20 mouse cellular contexts compared by ENCODE assay signal in genomic region chr5:20932585-20932984, GRCm38 (mm10). TPM values are rescaled to one million over a fixed set of nuclear protein-coding genes. Genes with fewer than 3 reads are reported as not detected.
DNase-seq lines count a peak whose midpoint lies in the region; ATAC-seq and TF ChIP-seq lines count a peak whose summit lies in the region.
"Had no signal": no experiment of that assay in that cellular context is flagged by ENCODE, and none has a peak within 500 bp of the region (broad histone marks: within the 10 kb centered on the region; RNA-seq: fewer than 3 reads in every experiment).

No protein-coding gene starts in this region.

- no peaks in the 10 kb centered on the region for H3K27me3 ChIP-seq in liver, embryonic 13.5 days
- H3K27me3 ChIP-seq in megakaryocyte, embryonic 14.5 days (replicated peaks) = no peaks in the 10 kb centered on the region
- no peaks in the 10 kb centered on the region for H3K27me3 ChIP-seq in intestine, postnatal 0 days (replicated peaks; ENCODE audit: control insufficient read depth, insufficient read depth, low read length)
- H3K27me3 ChIP-seq in hindbrain, embryonic 14.5 days (ENCODE audit: control insufficient read depth, insufficient read depth, low read length) = no peaks in the 10 kb centered on the region
- H3K27me3 ChIP-seq: heart, embryonic 13.5 days had no signal

- peaks cover 69% of the 10 kb centered on the region for H3K4me1 ChIP-seq in liver, embryonic 13.5 days (replicated peaks)
- H3K4me1 ChIP-seq in bone marrow macrophage, adult 2 months (ENCODE audit: control insufficient read depth, insufficient read depth, low read length) = peaks cover 51% of the 10 kb centered on the region
- peaks cover 86% of the 10 kb centered on the region for H3K4me1 ChIP-seq in megakaryocyte, embryonic 14.5 days
- H3K4me1 ChIP-seq in intestine, postnatal 0 days (replicated peaks; ENCODE audit: control insufficient read depth, insufficient read depth, low read length) = peaks cover 15% of the 10 kb centered on the region; the same call in 1 of the 2 replicates
- no peaks in the 10 kb centered on the region for H3K4me1 ChIP-seq in hindbrain, embryonic 14.5 days (replicated peaks; ENCODE audit: control insufficient read depth, insufficient read depth, low read length)
- H3K4me1 ChIP-seq: midbrain, embryonic 10.5 days had no signal

- TF ChIP-seq CTCF in bone marrow macrophage, adult 2 months (IDR thresholded peaks at IDR 0.05; ENCODE audit: low read depth, low read length) = no peak
- TF ChIP-seq CTCF in intestine, postnatal 0 days (IDR thresholded peaks at IDR 0.05; ENCODE audit: low read depth) = no peak

- no peak for ATAC-seq in liver, embryonic 13.5 days (ENCODE audit: low read depth)
- no peak for ATAC-seq in intestine, postnatal 0 days
- no peak for ATAC-seq in hindbrain, embryonic 14.5 days (ENCODE audit: low FRiP score)

- 0 out of 2 replicates have a peak overlapping the region, but pooled peaks have one; percentile 3 for H3K9ac ChIP-seq in liver, embryonic 13.5 days
- H3K9ac ChIP-seq in intestine, postnatal 0 days (ENCODE audit: low read depth, low read length) = no peak overlapping the region
- no peak overlapping the region for H3K9ac ChIP-seq in hindbrain, embryonic 14.5 days
- H3K9ac ChIP-seq: heart, embryonic 13.5 days had no signal

- H3K27ac ChIP-seq in liver, embryonic 13.5 days = 0 out of 2 replicates have a peak overlapping the region, but pooled peaks have one; percentile 21
- H3K27ac ChIP-seq in bone marrow macrophage, adult 2 months (ENCODE audit: insufficient read depth, low read depth, low read length) = peak overlapping the region; percentile 93
- no peak overlapping the region for H3K27ac ChIP-seq in intestine, postnatal 0 days (ENCODE audit: low read depth, low read length)
- H3K27ac ChIP-seq in hindbrain, embryonic 14.5 days = no peak overlapping the region
- H3K27ac ChIP-seq: embryonic facial prominence, embryonic 10.5 days; heart, embryonic 13.5 days; midbrain, embryonic 10.5 days had no signal

- H3K4me3 ChIP-seq in liver, embryonic 13.5 days (replicated peaks) = no peak overlapping the region
- H3K4me3 ChIP-seq in bone marrow macrophage, adult 2 months (ENCODE audit: insufficient read depth, low read length) = no peak overlapping the region
- peak overlapping the region; percentile 72 for H3K4me3 ChIP-seq in megakaryocyte, embryonic 14.5 days (replicated peaks)
- no peak overlapping the region for H3K4me3 ChIP-seq in intestine, postnatal 0 days (ENCODE audit: low read depth, low read length)
- H3K4me3 ChIP-seq in hindbrain, embryonic 14.5 days (replicated peaks; ENCODE audit: low read length) = no peak overlapping the region
- H3K4me3 ChIP-seq: embryonic facial prominence, embryonic 10.5 days; heart, embryonic 13.5 days; midbrain, embryonic 10.5 days had no signal

- 32% methylated on average over 3 of the region's 3 CpGs for WGBS in liver, embryonic 13.5 days (ENCODE audit: insufficient replicate concordance)
- 76% methylated on average over 3 of the region's 3 CpGs for WGBS in intestine, postnatal 0 days
- WGBS in hindbrain, embryonic 14.5 days = 98% methylated on average over 3 of the region's 3 CpGs

- H3K36me3 ChIP-seq in liver, embryonic 13.5 days = no peaks in the 10 kb centered on the region
- H3K36me3 ChIP-seq in megakaryocyte, embryonic 14.5 days (replicated peaks; ENCODE audit: low read length) = peaks cover 38% of the 10 kb centered on the region
- no peaks in the 10 kb centered on the region for H3K36me3 ChIP-seq in intestine, postnatal 0 days (ENCODE audit: control insufficient read depth, insufficient read depth)
- no peaks in the 10 kb centered on the region for H3K36me3 ChIP-seq in hindbrain, embryonic 14.5 days (replicated peaks; ENCODE audit: control insufficient read depth, insufficient read depth)
- H3K36me3 ChIP-seq: embryonic facial prominence, embryonic 10.5 days; heart, embryonic 13.5 days; midbrain, embryonic 10.5 days had no signal

- TF ChIP-seq POLR2A in bone marrow macrophage, adult 2 months (IDR thresholded peaks at IDR 0.05; ENCODE audit: borderline replicate concordance, low read depth, low read length) = no peak

- H3K9me3 ChIP-seq in liver, embryonic 13.5 days (replicated peaks) = no peaks in the 10 kb centered on the region
- no peaks in the 10 kb centered on the region for H3K9me3 ChIP-seq in megakaryocyte, embryonic 14.5 days
- H3K9me3 ChIP-seq in intestine, postnatal 0 days (ENCODE audit: control insufficient read depth) = no peaks in the 10 kb centered on the region
- H3K9me3 ChIP-seq in hindbrain, embryonic 14.5 days (ENCODE audit: control insufficient read depth, low read length) = no peaks in the 10 kb centered on the region
- H3K9me3 ChIP-seq: embryonic facial prominence, embryonic 10.5 days; heart, embryonic 13.5 days; midbrain, embryonic 10.5 days had no signal

- no peak for DNase-seq in liver, embryonic 13.5 days
- DNase-seq in liver = no peak
- DNase-seq in B cell, adult 2 months = peak; percentile 58 to 66
- no peak for DNase-seq in hindbrain, embryonic 14.5 days (ENCODE audit: low spot score)
- DNase-seq in kidney, postnatal 14 days = no peak
- DNase-seq: adrenal gland, postnatal 25 days; cerebellum, adult 2 months; cerebellum, postnatal 36 days; heart, adult 11 months; heart, postnatal 4 days; kidney, adult 9 months; kidney, postnatal 36 days; layer of hippocampus, adult 9-11 months; lung, postnatal 10 days had no signal

- no peak overlapping the region for H3K4me2 ChIP-seq in liver, embryonic 13.5 days
- no peak overlapping the region for H3K4me2 ChIP-seq in intestine, postnatal 0 days (replicated peaks; ENCODE audit: low read depth)
- H3K4me2 ChIP-seq in hindbrain, embryonic 14.5 days (replicated peaks) = no peak overlapping the region
- H3K4me2 ChIP-seq: heart, embryonic 13.5 days had no signal

RNA-seq across cellular contexts. Expression of gene Rsbn1l, which starts 23.6 kb away (rescaled TPM):
- 4.0 and 5.1 TPM in 2 replicates for polyA plus RNA-seq in liver, embryonic 13.5 days (2015; fragmentation: Nextera tagmentation; extraction: Ambion mirVana)
- polyA plus RNA-seq in bone marrow macrophage, adult 2 months (2012; ENCODE audit: insufficient read depth, insufficient read length, missing spikeins) = 34.7 and 35.8 TPM in 2 replicates
- polyA plus RNA-seq in megakaryocyte, embryonic 14.5 days (2012; ENCODE audit: insufficient read depth, low replicate concordance) = 15.8 and 22.7 TPM in 2 replicates
- polyA plus RNA-seq in intestine, postnatal 0 days (2015; fragmentation: Nextera tagmentation; extraction: Ambion mirVana) = 3.7 and 4.3 TPM in 2 replicates
- polyA plus RNA-seq in hindbrain, embryonic 14.5 days (2014; fragmentation: Nextera tagmentation; extraction: Ambion mirVana) = 4.3 and 5.6 TPM in 2 replicates

RNA-seq across cellular contexts. Expression of gene Tmem60, which starts 50.6 kb away (rescaled TPM):
- 39.5 and 40.6 TPM in 2 replicates for polyA plus RNA-seq in liver, embryonic 13.5 days (2015; fragmentation: Nextera tagmentation; extraction: Ambion mirVana)
- 30.9 and 31.8 TPM in 2 replicates for polyA plus RNA-seq in bone marrow macrophage, adult 2 months (2012; ENCODE audit: insufficient read depth, insufficient read length, missing spikeins)
- 3.9 TPM in 1 of 2 replicates, not detected in the other for polyA plus RNA-seq in megakaryocyte, embryonic 14.5 days (2012; ENCODE audit: insufficient read depth, low replicate concordance)
- polyA plus RNA-seq in intestine, postnatal 0 days (2015; fragmentation: Nextera tagmentation; extraction: Ambion mirVana) = 43.6 and 44.8 TPM in 2 replicates
- polyA plus RNA-seq in hindbrain, embryonic 14.5 days (2014; fragmentation: Nextera tagmentation; extraction: Ambion mirVana) = 65.4 and 73.6 TPM in 2 replicates

RNA-seq across cellular contexts. Expression of gene Phtf2, which starts 50.7 kb away (rescaled TPM):
- polyA plus RNA-seq in liver, embryonic 13.5 days (2015; fragmentation: Nextera tagmentation; extraction: Ambion mirVana) = 6.2 and 8.7 TPM in 2 replicates
- polyA plus RNA-seq in bone marrow macrophage, adult 2 months (2012; ENCODE audit: insufficient read depth, insufficient read length, missing spikeins) = 10.7 and 14.1 TPM in 2 replicates
- 1.0 and 1.5 TPM in 2 replicates for polyA plus RNA-seq in megakaryocyte, embryonic 14.5 days (2012; ENCODE audit: insufficient read depth, low replicate concordance)
- polyA plus RNA-seq in intestine, postnatal 0 days (2015; fragmentation: Nextera tagmentation; extraction: Ambion mirVana) = 2.3 and 3.0 TPM in 2 replicates
- 29.6 and 32.6 TPM in 2 replicates for polyA plus RNA-seq in hindbrain, embryonic 14.5 days (2014; fragmentation: Nextera tagmentation; extraction: Ambion mirVana)

Comparison
In these comparisons a context has a peak if more than half of its experiments do, and no peak if none do; other contexts are left out.
1. DNase-seq: peak in B cell, adult 2 months (2 of 2); none in liver, embryonic 13.5 days (single experiment), liver (single experiment), hindbrain, embryonic 14.5 days (single experiment) and kidney, postnatal 14 days (single experiment).
2. H3K27ac ChIP-seq: peak in liver, embryonic 13.5 days (single experiment) and bone marrow macrophage, adult 2 months (single experiment); none in intestine, postnatal 0 days (single experiment) and hindbrain, embryonic 14.5 days (single experiment).